Mouse (Mus musculus): ENCODE data around the gene Hs6st1. TPM values are rescaled to one million over a fixed set of nuclear protein-coding genes. Genes with fewer than 3 reads are reported as not detected.

Hs6st1 gene
- polyA plus RNA-seq, 1 experiment = 10.2 TPM

DNA sequence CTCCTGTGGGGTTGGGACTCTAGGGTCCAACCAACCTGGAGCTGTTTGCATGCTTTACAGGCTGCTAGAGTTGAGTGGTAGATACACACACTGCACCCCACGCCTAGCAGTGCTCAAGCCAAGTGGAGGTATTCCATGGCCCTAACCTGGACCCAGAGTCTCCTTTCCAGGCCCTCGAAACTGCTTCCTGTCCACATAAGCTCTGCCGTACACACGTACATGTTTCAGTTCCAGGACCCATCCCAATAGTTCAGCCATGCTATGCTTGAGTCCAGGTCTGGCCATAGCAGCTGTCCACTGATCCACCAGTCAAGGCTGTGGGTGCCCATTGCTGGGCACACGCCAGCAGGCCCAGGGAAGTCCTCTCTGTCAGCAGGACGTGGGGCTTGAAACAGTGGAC, 2.0 kb downstream of the Hs6st1 start:
- Histone ChIP-seq H3K4me1 (peaks cover 81% of the 10 kb centered on the region), H3K4me3 (replicated peaks) (peak overlapping the region; percentile 98), H3K9me3 (no peaks in the 10 kb centered on the region), H3K27me3 (replicated peaks) (peaks cover 11% of the 10 kb centered on the region), H3K36me3 (replicated peaks; ENCODE audit: low read length) (peaks cover 39% of the 10 kb centered on the region)
- no peak for TF ChIP-seq FLI1 (IDR thresholded peaks at IDR 0.05; ENCODE audit: low read length)
- TF ChIP-seq GATA1 (IDR thresholded peaks at IDR 0.05; ENCODE audit: borderline replicate concordance, low read length) = no peak

DNA sequence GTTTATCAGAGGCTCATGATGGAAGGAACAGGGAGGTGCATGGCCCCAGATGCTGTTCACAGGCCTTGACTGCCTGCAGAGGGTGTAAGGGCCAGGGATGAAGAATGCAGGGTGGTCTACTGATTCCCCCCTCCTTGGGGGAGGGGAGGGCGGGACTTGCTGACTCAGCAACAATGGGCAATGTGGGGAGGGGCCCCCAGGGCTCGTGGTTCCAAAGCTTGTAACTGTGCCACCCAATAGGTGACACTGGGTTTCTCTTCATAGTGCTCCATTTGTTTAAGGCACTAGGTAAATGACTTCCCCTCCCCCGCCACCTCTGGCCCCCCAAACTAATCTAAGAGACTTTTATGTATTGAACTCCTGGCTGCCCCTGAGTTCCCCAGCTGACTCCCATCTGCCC, 2.5 kb downstream of the Hs6st1 start:
- Histone ChIP-seq H3K9me3 (no peaks in the 10 kb centered on the region), H3K4me3 (replicated peaks) (peak overlapping the region; percentile 98), H3K4me1 (peaks cover 80% of the 10 kb centered on the region), H3K27me3 (replicated peaks) (peaks cover 11% of the 10 kb centered on the region), H3K36me3 (replicated peaks; ENCODE audit: low read length) (peaks cover 44% of the 10 kb centered on the region)
- no peak for TF ChIP-seq FLI1 (IDR thresholded peaks at IDR 0.05; ENCODE audit: low read length)

DNA sequence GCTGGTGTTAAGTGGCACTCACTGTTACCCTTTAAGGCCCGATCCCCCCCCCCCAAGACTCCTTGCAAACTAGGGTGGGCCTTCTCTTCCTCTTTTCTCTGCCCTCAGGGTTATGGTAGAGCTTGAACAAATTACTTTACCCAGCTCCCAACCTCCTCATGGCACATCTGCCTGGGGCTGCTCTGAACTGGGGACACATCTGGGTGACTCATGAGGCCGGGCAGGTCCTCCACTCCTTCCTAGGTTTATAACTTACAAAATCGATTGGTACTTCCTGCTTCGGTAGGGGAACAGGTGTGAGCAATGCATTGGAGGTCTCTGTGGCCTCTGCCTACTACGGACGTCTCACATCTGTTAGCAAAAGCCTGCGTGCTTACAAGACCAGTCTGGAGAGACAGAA, 3.0 kb downstream of the Hs6st1 start:
- Histone ChIP-seq H3K4me3 (replicated peaks) (peak overlapping the region; percentile 59), H3K4me1 (peaks cover 80% of the 10 kb centered on the region)

DNA sequence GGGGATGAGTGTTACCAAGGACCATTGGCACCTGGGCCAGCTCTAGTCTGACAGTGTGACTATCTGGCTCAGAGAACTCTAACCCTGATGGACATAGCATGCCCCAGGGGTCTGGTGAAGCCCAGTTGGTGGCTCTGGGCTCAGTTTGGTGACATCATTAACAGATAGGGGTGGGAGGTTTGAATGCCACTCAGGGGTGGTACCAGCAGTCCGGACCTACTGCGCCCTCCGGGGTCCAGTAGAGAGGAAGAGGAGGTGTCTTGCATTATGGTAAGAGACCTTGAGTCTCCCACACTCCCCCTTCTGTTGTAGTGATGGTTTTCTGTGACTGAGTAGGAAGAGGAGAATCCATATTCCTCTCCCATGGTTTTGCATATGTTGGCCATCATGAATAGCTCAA, 3.4 kb downstream of the Hs6st1 start:
- Histone ChIP-seq H3K9me3 (no peaks in the 10 kb centered on the region), H3K36me3 (replicated peaks; ENCODE audit: low read length) (peaks cover 53% of the 10 kb centered on the region), H3K4me3 (replicated peaks) (peak overlapping the region; percentile 59), H3K4me1 (peaks cover 77% of the 10 kb centered on the region), H3K27me3 (replicated peaks) (peaks cover 14% of the 10 kb centered on the region)
- no peak for TF ChIP-seq GATA1 (IDR thresholded peaks at IDR 0.05; ENCODE audit: borderline replicate concordance, low read length)
- TF ChIP-seq FLI1 (IDR thresholded peaks at IDR 0.05; ENCODE audit: low read length) = no peak

More for the DNA sequence above, 3.0 kb downstream of the Hs6st1 start:
- no peak for TF ChIP-seq GATA1 (IDR thresholded peaks at IDR 0.05; ENCODE audit: borderline replicate concordance, low read length)
- TF ChIP-seq FLI1 (IDR thresholded peaks at IDR 0.05; ENCODE audit: low read length) = no peak
- Histone ChIP-seq H3K36me3 (replicated peaks; ENCODE audit: low read length) (peaks cover 49% of the 10 kb centered on the region), H3K27me3 (replicated peaks) (peaks cover 14% of the 10 kb centered on the region), H3K9me3 (no peaks in the 10 kb centered on the region)

DNA sequence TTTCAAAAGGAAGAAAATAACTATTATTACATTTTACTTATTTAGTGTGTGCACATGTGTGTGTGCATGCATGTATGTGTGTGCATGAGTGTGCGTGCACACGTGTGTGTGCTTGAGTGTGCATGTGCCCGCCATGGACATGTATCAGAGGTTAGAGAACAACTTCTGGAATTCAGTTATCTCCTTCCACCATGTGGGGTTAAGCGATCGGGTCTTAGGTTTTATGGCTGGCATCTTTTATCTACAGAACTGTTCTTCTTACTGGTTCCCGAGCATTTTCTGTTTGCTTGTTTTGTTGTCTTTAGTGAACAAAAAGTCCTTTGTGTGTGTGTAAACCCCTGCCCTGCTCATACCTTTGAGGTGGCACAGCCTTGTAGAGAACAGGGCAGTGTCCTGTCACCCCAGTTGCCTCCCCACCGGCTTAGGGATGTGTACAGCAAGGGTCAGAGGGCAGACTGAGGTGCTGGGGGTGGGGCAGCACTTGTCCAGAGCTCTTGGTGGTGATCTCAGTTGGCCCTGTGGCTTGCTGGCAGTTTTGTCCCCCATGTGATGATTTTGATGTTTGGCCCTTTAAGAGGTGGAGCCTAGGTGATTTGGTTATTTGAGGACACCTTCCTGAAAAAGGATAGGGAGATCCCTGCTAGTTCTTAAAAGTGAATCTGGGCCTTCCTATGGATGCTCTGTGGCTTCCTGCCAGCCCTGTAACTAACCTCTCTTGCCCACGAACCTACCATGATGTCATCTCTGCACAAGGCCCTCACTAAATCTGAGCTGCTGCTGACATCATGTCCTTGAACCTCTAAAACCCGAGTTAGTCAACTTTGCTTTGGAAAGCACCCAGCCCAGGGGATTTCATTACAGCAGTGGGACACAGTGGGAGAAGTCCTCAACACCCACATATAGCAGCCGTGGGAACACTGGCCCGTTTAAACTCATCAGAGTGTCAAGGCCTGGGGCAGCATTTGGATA, 4.7 kb downstream of the Hs6st1 start:
- H3K36me3 ChIP-seq (replicated peaks; ENCODE audit: low read length) = peaks cover 65% of the 10 kb centered on the region
- peaks cover 76% of the 10 kb centered on the region for H3K4me1 ChIP-seq
- TF ChIP-seq GATA1 (IDR thresholded peaks at IDR 0.05; ENCODE audit: borderline replicate concordance, low read length) (no peak), FLI1 (IDR thresholded peaks at IDR 0.05; ENCODE audit: low read length) (no peak)
- no peaks in the 10 kb centered on the region for H3K9me3 ChIP-seq
- H3K4me3 ChIP-seq (replicated peaks) = peak overlapping the region; percentile 69
- H3K27me3 ChIP-seq (replicated peaks) = peaks cover 14% of the 10 kb centered on the region

DNA sequence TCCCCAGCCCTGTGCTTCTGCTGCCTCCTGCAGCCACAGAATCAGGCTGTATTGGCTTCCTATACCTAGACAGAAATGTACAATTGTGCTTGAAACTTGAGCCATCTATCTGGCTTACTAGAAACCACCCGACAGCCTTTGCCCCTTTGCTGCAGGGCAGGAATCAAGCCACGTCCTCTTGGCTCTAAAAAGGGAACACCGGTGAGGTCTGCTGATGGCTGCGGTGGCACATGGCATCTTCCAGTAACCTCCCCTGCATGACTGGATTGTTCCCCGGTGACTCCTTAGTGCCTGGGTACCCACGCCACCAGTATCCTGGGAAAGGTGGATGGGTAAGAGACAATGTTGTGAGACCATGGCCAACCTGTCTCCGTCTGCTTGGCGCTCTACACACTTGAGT, 5.4 kb downstream of the Hs6st1 start:
- Histone ChIP-seq H3K4me3 (replicated peaks) (no peak overlapping the region), H3K27me3 (replicated peaks) (peaks cover 14% of the 10 kb centered on the region), H3K9me3 (no peaks in the 10 kb centered on the region), H3K4me1 (peaks cover 76% of the 10 kb centered on the region), H3K36me3 (replicated peaks; ENCODE audit: low read length) (peaks cover 72% of the 10 kb centered on the region)
- TF ChIP-seq GATA1 (IDR thresholded peaks at IDR 0.05; ENCODE audit: borderline replicate concordance, low read length) (no peak), FLI1 (IDR thresholded peaks at IDR 0.05; ENCODE audit: low read length) (no peak)

DNA sequence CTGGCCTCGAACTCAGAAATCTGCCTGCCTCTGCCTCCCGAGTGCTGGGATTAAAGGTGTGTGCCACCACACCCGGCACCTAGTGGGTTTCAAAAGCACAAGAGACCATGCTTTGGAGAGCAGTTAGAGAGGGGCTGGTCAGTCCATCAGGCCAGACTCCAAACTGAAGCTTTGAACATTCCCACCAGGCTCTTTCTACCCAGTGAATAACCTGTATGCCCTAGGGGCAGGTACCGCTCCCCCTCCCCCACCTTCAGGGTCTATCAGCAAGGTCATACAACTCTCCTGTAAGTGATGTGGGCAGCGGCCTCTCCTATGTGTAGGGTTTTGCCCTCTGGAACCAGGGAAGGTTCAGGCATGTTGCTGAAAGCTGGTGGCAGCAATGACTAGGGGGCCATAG, 6.0 kb downstream of the Hs6st1 start:
- Histone ChIP-seq H3K4me3 (replicated peaks) (no peak overlapping the region), H3K4me1 (peaks cover 71% of the 10 kb centered on the region), H3K36me3 (replicated peaks; ENCODE audit: low read length) (peaks cover 78% of the 10 kb centered on the region), H3K9me3 (no peaks in the 10 kb centered on the region), H3K27me3 (replicated peaks) (peaks cover 9% of the 10 kb centered on the region)
- no peak for TF ChIP-seq FLI1 (IDR thresholded peaks at IDR 0.05; ENCODE audit: low read length)

DNA sequence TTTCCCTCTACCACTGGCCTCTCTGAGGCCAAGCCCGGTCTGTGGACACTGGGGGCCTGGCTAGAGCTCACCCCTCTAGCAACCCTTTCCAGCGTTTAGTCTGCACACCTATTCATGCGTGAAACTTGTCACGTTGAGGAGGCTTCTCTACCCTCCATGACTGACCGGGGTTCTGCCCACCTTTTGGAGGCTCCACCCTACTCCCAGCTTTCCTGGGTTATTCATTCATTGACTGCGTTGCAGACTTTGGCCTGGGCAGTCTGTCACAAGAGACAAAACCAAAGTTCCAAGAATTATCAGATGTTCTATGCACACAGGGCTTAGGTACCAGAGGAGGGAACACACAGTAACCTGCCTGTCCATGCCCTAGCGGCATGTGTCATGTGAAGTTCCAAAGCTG, 6.8 kb downstream of the Hs6st1 start:
- Histone ChIP-seq H3K4me3 (replicated peaks) (no peak overlapping the region), H3K36me3 (replicated peaks; ENCODE audit: low read length) (peaks cover 85% of the 10 kb centered on the region), H3K9me3 (no peaks in the 10 kb centered on the region), H3K27me3 (replicated peaks) (peaks cover 3% of the 10 kb centered on the region), H3K4me1 (peaks cover 63% of the 10 kb centered on the region)
- TF ChIP-seq FLI1 (IDR thresholded peaks at IDR 0.05; ENCODE audit: low read length) (no peak), GATA1 (IDR thresholded peaks at IDR 0.05; ENCODE audit: borderline replicate concordance, low read length) (no peak)

DNA sequence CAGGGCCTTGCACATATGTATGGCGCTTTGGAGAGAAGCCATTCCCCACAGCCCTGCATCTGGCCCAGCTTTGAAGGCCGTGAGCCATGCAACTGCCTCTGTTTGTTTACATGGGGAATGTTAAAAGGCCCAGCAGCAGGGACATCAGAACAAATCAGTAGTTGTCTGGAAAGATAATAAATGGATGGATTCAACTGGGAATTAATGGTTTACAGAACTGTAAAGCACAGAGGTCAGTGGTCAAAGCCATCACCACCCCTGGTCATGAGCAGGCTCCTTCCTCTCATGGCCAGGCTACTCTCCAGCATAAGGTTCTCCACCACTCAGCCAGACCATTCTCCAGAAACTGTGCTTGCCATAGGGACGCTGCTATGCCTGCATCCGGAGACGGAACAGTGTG, 7.5 kb downstream of the Hs6st1 start:
- TF ChIP-seq GATA1 (IDR thresholded peaks at IDR 0.05; ENCODE audit: borderline replicate concordance, low read length) = no peak
- no peak for TF ChIP-seq FLI1 (IDR thresholded peaks at IDR 0.05; ENCODE audit: low read length)
- Histone ChIP-seq H3K36me3 (replicated peaks; ENCODE audit: low read length) (peaks cover 88% of the 10 kb centered on the region), H3K27me3 (replicated peaks) (peaks cover 3% of the 10 kb centered on the region), H3K4me1 (peaks cover 56% of the 10 kb centered on the region), H3K4me3 (replicated peaks) (no peak overlapping the region), H3K9me3 (no peaks in the 10 kb centered on the region)

DNA sequence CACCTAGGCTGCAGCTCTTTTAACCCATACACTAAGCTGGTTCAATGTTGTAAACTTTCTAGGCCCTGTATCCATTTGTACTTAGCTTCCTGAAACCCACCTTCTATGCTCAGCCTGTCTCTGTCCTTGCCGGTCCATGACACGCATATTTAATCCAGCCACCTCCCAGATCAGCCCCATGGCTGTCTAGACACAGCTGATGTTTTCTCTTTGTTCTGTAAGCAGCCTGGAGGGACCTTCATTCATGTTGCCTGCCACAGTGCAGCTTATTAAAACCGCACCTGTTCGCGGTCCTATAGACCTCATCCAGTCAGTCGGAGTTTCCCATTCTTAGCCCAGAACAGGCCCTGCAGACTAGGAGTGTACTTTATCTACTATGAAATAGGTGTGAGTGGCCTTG, 8.9 kb downstream of the Hs6st1 start:
- Histone ChIP-seq H3K4me3 (replicated peaks) (no peak overlapping the region), H3K36me3 (replicated peaks; ENCODE audit: low read length) (peaks cover 93% of the 10 kb centered on the region), H3K9me3 (no peaks in the 10 kb centered on the region), H3K27me3 (replicated peaks) (peaks cover 3% of the 10 kb centered on the region), H3K4me1 (peaks cover 42% of the 10 kb centered on the region)
- TF ChIP-seq FLI1 (IDR thresholded peaks at IDR 0.05; ENCODE audit: low read length) (no peak), GATA1 (IDR thresholded peaks at IDR 0.05; ENCODE audit: borderline replicate concordance, low read length) (no peak)

Measured in megakaryocyte, embryonic 14.5 days (primary cell).